Mouse (Mus musculus): Measurements from ENCODE around the gene Fbxl16.
A peak's percentile ranks its signal among the peaks of the same experiment; 100 is the strongest.
"Not testable (repeated sequence)": the region's sequence is repeated elsewhere in the genome, so short reads cannot be mapped to it uniquely, and the experiment has no call there.

The Fbxl16 gene

GRCm38 (mm10) chr17:25795609-25796092 lies 13.2 kb upstream of the Fbxl16 start, which contains the start of gene AC134908.4:
Gene AC134908.4, minus strand, starts transcription at chr17:25795659.
- DNase-seq (ENCODE audit: low read depth, low spot score): peak; percentile 58

GRCm38 (mm10) chr17:25796211-25796771 lies 12.6 kb upstream of the Fbxl16 start:
- no peak for DNase-seq (ENCODE audit: low read depth, low spot score)

DNA sequence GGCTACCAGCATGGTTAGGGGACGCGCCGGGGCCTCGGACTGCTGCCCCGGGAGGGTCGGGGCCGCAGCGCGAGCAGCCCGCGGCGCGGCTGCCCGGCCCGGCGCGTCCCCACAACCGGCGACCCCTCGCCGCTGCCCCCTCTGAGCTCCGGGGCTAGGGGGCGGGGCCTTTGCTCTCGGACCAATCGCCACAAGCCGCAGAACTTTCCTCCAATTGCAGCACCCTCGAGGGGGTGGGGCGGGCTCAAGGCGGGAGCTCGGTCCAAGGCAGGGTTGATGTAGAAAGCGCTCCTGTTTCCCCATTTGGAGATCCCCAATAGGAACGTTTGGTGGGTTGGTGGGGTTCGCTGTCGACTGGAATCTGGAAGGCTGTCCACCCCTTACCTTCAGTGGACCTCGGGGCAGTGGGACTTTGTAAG lies 11.9 kb upstream of the Fbxl16 start, which contains the start of gene Metrn:
TSS of gene Metrn (minus strand) at position 186 of the 419 bp plus-strand sequence.
- DNase-seq (ENCODE audit: low read depth, low spot score): peak; percentile 83

- peak; percentile 56 for DNase-seq (ENCODE audit: low read depth, low spot score)
Measured at GRCm38 (mm10) chr17:25801029-25801428, 7.9 kb upstream of the Fbxl16 start.

DNA sequence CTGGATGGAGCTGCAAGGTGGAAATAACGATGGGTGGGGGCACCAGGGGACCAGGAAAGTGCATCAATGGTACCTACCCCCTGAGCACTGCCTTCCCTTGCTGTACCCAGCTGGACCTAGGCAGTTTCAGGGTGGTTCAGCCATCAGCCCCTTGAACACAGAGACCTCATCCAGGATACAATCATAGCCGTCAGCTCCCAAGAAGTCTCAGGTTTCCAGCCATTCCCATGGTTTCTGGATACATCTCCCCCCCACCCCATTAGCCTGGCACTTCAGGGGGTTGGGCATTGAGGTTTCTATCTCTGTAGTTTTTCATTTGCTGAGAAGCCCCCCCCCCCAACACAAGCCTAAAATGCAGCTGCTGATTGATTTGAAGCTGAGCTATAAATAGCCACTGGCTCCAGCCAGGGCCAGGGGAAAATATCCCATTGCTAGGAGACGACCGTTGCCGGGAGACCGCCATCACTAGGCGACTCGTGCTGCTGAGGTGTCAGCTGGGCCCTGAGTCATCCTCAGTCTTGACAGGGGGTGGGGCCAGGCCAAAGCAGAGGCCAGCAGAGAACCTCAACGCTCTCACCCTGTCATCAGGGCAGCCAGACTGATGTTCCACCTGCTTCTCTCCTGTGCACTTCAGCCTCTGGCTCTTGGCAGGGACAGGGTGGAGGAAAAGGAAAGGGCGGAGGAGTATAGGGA lies 5.9 kb upstream of the Fbxl16 start:
- DNase-seq (ENCODE audit: low read depth, low spot score): peak; percentile 59

- DNase-seq (ENCODE audit: low read depth, low spot score): no peak
Measured at GRCm38 (mm10) chr17:25806507-25806906, 2.4 kb upstream of the Fbxl16 start.

DNA sequence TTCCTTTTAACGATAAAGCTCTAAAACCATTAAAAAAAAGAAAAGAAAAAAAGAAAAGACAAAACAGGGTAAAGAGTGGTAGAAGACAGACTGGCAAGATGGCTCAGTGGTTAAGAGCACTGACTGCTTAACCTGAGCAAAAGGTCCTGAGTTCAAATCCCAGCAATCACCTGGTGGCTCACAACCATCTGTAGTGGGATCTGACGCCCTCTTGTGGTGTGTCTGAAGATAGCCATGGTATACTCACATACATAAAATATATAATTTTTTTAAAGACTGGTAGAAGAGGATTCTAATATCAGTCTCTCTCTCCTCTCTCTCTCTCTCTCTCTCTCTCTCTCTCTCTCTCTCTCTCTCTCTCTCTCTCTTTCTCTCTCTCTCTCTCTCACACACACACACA lies 1.4 kb upstream of the Fbxl16 start:
- not testable (repeated sequence) for DNase-seq (ENCODE audit: low read depth, low spot score)

DNA sequence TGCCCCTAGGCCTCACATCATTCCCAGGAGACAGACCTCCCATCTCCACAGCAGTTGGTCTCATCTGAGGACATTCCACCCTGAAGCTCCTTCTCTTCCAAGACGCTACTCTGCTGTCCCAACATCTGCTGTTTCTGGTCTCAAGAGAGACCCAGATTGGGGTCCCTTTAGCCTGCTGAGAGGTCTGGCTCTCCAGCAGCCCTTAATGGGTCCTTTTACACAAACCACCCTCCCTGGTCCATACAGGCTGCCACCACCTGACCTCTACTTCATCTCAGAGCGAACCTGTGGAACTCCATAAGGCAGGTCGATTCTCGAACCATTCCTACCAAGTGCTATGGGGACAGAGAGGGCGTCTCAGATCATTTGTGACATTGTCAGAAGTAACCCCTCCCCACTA lies 857 bp upstream of the Fbxl16 start:
- DNase-seq (ENCODE audit: low read depth, low spot score): no peak

DNA sequence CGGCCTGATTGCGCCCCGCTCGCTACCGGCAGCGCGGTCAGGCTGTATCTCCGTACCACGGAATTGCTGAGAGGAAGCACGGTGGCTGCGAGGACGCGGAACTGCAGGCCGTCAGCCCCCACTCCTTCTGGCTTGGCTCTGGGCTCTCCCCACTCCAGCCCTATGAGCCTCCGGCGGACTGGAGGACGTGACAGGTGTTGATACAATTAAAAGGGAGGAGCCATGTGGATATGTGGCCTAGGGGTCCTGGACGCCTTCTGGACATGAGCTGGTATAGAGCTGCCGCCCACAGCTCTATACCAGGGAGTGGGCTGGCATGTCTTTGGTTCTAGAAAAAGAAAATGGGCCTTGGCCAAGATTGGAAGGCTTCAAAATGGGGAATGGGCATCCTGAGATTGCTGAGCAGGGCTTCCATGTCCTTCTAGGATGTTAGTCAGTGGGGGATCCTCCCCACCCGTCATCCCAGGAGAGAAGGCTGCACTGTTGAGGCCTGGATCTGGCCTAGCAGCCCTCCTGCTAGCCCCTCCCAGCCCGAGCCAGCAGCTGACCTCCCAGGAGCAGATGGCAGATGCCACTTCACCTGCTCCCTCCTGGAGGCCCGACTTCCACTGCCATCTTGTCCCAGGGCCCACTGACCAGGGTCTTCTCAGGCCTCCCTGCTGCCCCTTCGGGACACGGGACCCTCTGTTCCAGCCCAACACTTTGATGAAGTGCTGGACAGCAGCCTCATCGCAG lies 888 bp downstream of the Fbxl16 start:
- no peak for DNase-seq (ENCODE audit: low read depth, low spot score)

- DNase-seq (ENCODE audit: low read depth, low spot score): no peak
Measured at GRCm38 (mm10) chr17:25810890-25811289, 2.0 kb downstream of the Fbxl16 start.

DNA sequence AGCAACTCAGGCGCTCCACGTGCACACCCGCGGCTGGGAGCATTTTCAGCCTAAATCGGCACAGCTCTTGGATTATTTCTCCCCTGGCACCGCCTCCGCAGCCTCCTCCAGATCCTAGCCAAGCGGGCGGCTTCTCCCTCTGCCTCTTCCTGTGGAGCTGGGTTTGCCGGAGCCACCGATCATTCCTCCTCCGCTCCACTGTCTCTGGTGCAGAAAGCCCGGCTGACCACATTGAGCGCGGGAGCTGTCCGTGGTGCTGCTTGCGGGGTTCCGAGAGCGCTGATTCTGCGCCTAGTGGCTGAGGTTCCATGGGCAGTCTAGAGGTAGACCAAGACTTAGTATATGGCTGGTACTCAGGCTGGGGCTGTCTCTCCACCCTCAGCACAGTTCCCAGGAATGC lies 4.6 kb downstream of the Fbxl16 start:
- DNase-seq (ENCODE audit: low read depth, low spot score): no peak

- no peak for DNase-seq (ENCODE audit: low read depth, low spot score)
Measured at GRCm38 (mm10) chr17:25817662-25818061, 8.8 kb downstream of the Fbxl16 start.

- no peak for DNase-seq (ENCODE audit: low read depth, low spot score)
Measured at GRCm38 (mm10) chr17:25818851-25819780, 10.2 kb downstream of the Fbxl16 start.

DNA sequence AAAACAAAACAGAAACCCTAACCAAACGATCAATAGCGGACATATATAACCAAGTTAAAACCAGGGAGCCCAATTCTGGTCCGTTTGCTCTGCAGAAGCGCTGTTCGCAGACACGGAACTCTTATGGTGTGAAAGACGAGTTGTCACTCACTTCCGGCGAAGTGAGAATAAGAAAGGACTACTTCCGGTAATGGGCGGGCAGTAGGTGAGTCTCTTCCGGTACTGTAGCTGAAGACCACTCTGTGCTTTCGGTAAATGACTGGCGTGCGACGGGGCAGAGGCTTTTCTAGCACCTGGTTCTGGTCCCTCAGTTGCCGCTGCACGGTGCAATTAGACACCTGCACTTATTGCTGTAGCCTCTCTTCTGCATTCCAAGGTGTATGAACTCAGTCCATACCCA lies 14.6 kb downstream of the Fbxl16 start, which contains the start of gene Wdr24:
TSS of gene Wdr24 (plus strand) at position 176 of the 400 bp plus-strand sequence.
- peak; percentile 75 for DNase-seq (ENCODE audit: low read depth, low spot score)

- DNase-seq (ENCODE audit: low read depth, low spot score): no peak
Measured at GRCm38 (mm10) chr17:25824362-25825142, 15.7 kb downstream of the Fbxl16 start.

GRCm38 (mm10) chr17:25825311-25825710 lies 16.4 kb downstream of the Fbxl16 start:
- DNase-seq (ENCODE audit: low read depth, low spot score): no peak

DNA sequence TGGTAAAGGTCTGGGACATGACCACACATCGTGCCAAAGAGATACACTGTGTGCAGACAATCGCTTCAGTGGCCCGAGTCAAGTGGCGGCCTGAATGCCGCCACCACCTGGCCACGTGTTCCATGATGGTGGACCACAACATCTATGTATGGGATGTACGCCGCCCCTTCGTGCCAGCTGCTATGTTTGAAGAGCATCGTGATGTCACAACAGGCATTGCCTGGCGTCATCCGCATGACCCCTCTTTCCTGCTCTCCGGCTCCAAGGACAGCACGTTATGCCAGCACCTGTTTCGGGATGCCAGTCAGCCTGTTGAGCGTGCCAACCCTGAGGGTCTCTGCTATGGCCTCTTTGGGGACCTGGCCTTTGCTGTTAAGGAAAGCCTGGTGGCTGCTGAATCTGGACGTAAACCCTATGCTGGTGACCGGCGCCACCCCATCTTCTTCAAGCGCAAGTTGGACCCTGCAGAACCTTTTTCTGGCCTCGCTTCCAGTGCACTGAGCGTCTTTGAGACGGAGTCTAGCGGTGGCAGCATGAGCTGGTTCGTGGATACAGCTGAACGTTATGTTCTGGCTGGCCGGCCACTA lies 17.2 kb downstream of the Fbxl16 start:
- no peak for DNase-seq (ENCODE audit: low read depth, low spot score)

DNA sequence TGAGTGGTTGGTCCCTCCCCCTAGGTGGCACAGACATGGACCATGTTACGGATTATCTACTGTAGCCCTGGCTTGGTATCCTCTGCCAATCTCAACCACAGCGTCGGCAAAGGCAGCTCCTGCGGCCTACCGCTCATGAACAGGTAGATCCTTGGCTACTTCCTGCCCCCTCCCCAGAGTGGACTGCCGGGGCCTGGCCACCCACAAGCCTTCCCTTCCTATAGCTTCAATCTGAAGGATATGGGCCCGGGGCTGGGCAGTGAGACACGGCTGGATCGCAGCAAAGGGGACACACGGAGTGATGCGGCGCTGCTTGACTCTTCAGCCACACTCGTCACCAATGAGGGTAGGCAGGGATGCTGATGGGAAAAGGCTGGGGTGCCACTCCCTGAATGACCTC lies 18.1 kb downstream of the Fbxl16 start:
- no peak for DNase-seq (ENCODE audit: low read depth, low spot score)

- no peak for DNase-seq (ENCODE audit: low read depth, low spot score)
Measured at GRCm38 (mm10) chr17:25827546-25828222, 18.8 kb downstream of the Fbxl16 start.

- no peak for DNase-seq (ENCODE audit: low read depth, low spot score)
Measured at GRCm38 (mm10) chr17:25828223-25828594, 19.3 kb downstream of the Fbxl16 start.
